Mouse (Mus musculus): Measurements from ENCODE around the gene Arhgap24. TPM values are rescaled to one million over a fixed set of nuclear protein-coding genes. Genes with fewer than 3 reads are reported as not detected.

Gene Arhgap24
- polyA plus RNA-seq, 2 experiments from 2014 or later: 1.1 to 1.6 TPM

- ATAC-seq: no peak
Observed at GRCm38 (mm10) chr5:102749020-102749419, 267.8 kb downstream of the Arhgap24 start.

- no peak for ATAC-seq
Observed at GRCm38 (mm10) chr5:102750674-102751073, 269.5 kb downstream of the Arhgap24 start.

- ATAC-seq: no peak
Observed at GRCm38 (mm10) chr5:102751661-102752307, 270.6 kb downstream of the Arhgap24 start.

GRCm38 (mm10) chr5:102752308-102752663, 271.1 kb downstream of the Arhgap24 start:
- ATAC-seq: no peak

- ATAC-seq: no peak
Observed at GRCm38 (mm10) chr5:102757040-102757439, 275.8 kb downstream of the Arhgap24 start.

GRCm38 (mm10) chr5:102765694-102766093, 284.5 kb downstream of the Arhgap24 start:
- no peak for ATAC-seq

- no peak for ATAC-seq
Observed at GRCm38 (mm10) chr5:102766311-102767057, 285.3 kb downstream of the Arhgap24 start.

- ATAC-seq: no peak
Observed at GRCm38 (mm10) chr5:102767058-102767444, 285.9 kb downstream of the Arhgap24 start.

- no peak for ATAC-seq
Observed at GRCm38 (mm10) chr5:102767822-102768221, 286.6 kb downstream of the Arhgap24 start.

GRCm38 (mm10) chr5:102768385-102769080, 287.3 kb downstream of the Arhgap24 start:
- ATAC-seq: no peak

- no peak for ATAC-seq
Observed at GRCm38 (mm10) chr5:102770611-102771010, 289.4 kb downstream of the Arhgap24 start.

GRCm38 (mm10) chr5:102774500-102774899, 293.3 kb downstream of the Arhgap24 start:
- no peak for ATAC-seq

- ATAC-seq: peak; percentile 60
Observed at GRCm38 (mm10) chr5:102777255-102777654, 296.1 kb downstream of the Arhgap24 start.

- peak; percentile 79 for ATAC-seq
Observed at GRCm38 (mm10) chr5:102777852-102778251, 296.7 kb downstream of the Arhgap24 start.

- ATAC-seq: peak; percentile 37
Observed at GRCm38 (mm10) chr5:102778253-102778652, 297.1 kb downstream of the Arhgap24 start.

- ATAC-seq: no peak
Observed at GRCm38 (mm10) chr5:102783585-102783984, 302.4 kb downstream of the Arhgap24 start.

GRCm38 (mm10) chr5:102786123-102786522, 304.9 kb downstream of the Arhgap24 start:
- no peak for ATAC-seq

GRCm38 (mm10) chr5:102788437-102788836, 307.2 kb downstream of the Arhgap24 start:
- ATAC-seq: no peak

GRCm38 (mm10) chr5:102791273-102791672, 310.1 kb downstream of the Arhgap24 start:
- ATAC-seq: no peak

- ATAC-seq: no peak
Observed at GRCm38 (mm10) chr5:102793536-102793935, 312.3 kb downstream of the Arhgap24 start.

GRCm38 (mm10) chr5:102801469-102801868, 320.3 kb downstream of the Arhgap24 start:
- ATAC-seq: no peak

- no peak for ATAC-seq
Observed at GRCm38 (mm10) chr5:102802833-102803232, 321.6 kb downstream of the Arhgap24 start.

GRCm38 (mm10) chr5:102803675-102804074, 322.5 kb downstream of the Arhgap24 start:
- no peak for ATAC-seq

GRCm38 (mm10) chr5:102807518-102807917, 326.3 kb downstream of the Arhgap24 start:
- no peak for ATAC-seq
